Mouse (Mus musculus) kidney, adult 2 months (tissue): Measurements from ENCODE around the gene Nfic.

Source experiments
- CTCF ChIP-seq: fragments of 200-500 bp; conservative IDR thresholded peaks from 2 replicates; pipeline ENCODE4 v1.5.1; 2011; ENCODE audit warnings: low read depth, mild to moderate bottlenecking, control low read depth, low read length, moderate library complexity, mixed read lengths; ENCODE audit not compliant: insufficient read depth, insufficient read length
- POLR2A ChIP-seq: fragments of 200-500 bp; IDR thresholded peaks from one replicate; pipeline ENCODE4 v1.6.1; 2011; ENCODE audit warnings: low read depth, low read length, control low read depth

DNA sequence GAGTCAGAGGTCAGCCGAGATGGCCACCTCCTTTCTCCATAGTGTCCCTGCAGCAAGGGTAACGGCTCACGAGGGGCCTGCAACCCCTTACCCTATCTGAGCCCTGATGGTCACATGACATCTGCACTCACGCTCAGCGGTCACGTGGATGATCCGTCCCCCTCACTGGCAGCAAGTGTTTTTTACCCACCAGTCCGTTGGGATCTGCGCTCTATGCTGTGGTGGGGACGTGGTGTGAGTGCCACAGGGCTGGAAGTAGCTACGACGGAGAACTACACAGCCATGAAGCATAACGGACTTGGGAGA, 47.1 kb downstream of the Nfic start:
- TF ChIP-seq CTCF: no peak
- TF ChIP-seq POLR2A: no peak
